Mouse (Mus musculus) limb, embryonic 15.5 days (tissue): ENCODE measurements at regions not wholly inside any gene's neighbourhood (a gene's known extent, or its start where the extent isn't known, plus 50 kb on each side); places are given as distances from the start of the nearest gene placed in this dataset.

ENCODE experiments used
- ATAC-seq: fragments of 200-750 bp; cut with Nextera tagmentation; 2 replicates; pipeline ENCODE4 v1.8.0; 2017; ENCODE audit warnings: low read depth, moderate TSS enrichment; ENCODE audit not compliant: insufficient number of reproducible peaks, low FRiP score, low TSS enrichment
- H3K27ac ChIP-seq: fragments of 300-500 bp; sonication (generic); 2 replicates; pipeline ENCODE4 v1.5.1; 2015; ENCODE audit warnings: moderate library complexity, mild to moderate bottlenecking, inconsistent platforms
- H3K27me3 ChIP-seq: fragments of 300-500 bp; sonication (generic); 2 replicates; pipeline ENCODE4 v1.6.1; 2015; ENCODE audit warnings: inconsistent platforms
- H3K36me3 ChIP-seq: fragments of 300-500 bp; sonication (generic); 2 replicates; pipeline ENCODE4 v1.6.1; 2015; ENCODE audit warnings: inconsistent platforms
- H3K4me1 ChIP-seq: fragments of 300-500 bp; sonication (generic); 2 replicates; pipeline ENCODE4 v1.6.1; 2015; ENCODE audit warnings: inconsistent platforms
- H3K4me2 ChIP-seq: fragments of 300-500 bp; sonication (generic); 2 replicates; pipeline ENCODE4 v1.6.1; 2015; ENCODE audit warnings: mild to moderate bottlenecking, inconsistent platforms
- H3K4me3 ChIP-seq: fragments of 300-500 bp; sonication (generic); 2 replicates; pipeline ENCODE4 v1.5.1; 2015; ENCODE audit warnings: mild to moderate bottlenecking, inconsistent platforms
- H3K9ac ChIP-seq: fragments of 300-500 bp; sonication (generic); 2 replicates; pipeline ENCODE4 v1.6.1; 2015; ENCODE audit warnings: inconsistent platforms
- H3K9me3 ChIP-seq: fragments of 300-500 bp; sonication (generic); 2 replicates; pipeline ENCODE4 v1.6.1; 2016; ENCODE audit warnings: inconsistent platforms
- WGBS: fragments of 180-500 bp; shearing (Covaris S2); methylation state at CpG from one replicate; pipeline ENCODE4 v1.1.7; 2015; 5-methylcytosine and 5-hydroxymethylcytosine counted together

GRCm38 (mm10) chr12:26130011-26130410, 285.0 kb downstream of the Rnf144a start:
- Histone ChIP-seq H3K4me1 (no peaks in the 10 kb centered on the region), H3K27me3 (no peaks in the 10 kb centered on the region), H3K4me3 (no peak overlapping the region), H3K9me3 (no peaks in the 10 kb centered on the region), H3K9ac (no peak overlapping the region), H3K27ac (no peak overlapping the region), H3K36me3 (no peaks in the 10 kb centered on the region), H3K4me2 (no peak overlapping the region)
- WGBS: 80% methylated on average over 3 of the region's 3 CpGs
- ATAC-seq: no peak

- H3K9ac ChIP-seq: no peak overlapping the region
- no peaks in the 10 kb centered on the region for H3K27me3 ChIP-seq
- H3K4me3 ChIP-seq: no peak overlapping the region
- H3K36me3 ChIP-seq: no peaks in the 10 kb centered on the region
- no peaks in the 10 kb centered on the region for H3K9me3 ChIP-seq
- no peak for ATAC-seq
- H3K27ac ChIP-seq: no peak overlapping the region
- H3K4me1 ChIP-seq: no peaks in the 10 kb centered on the region
- no peak overlapping the region for H3K4me2 ChIP-seq
- 66% methylated on average over 4 of the region's 4 CpGs for WGBS
Measured at GRCm38 (mm10) chr12:26129511-26129910, 285.5 kb downstream of the Rnf144a start.

GRCm38 (mm10) chr12:26128851-26129250, 286.2 kb downstream of the Rnf144a start:
- no peak overlapping the region for H3K4me3 ChIP-seq
- H3K4me2 ChIP-seq: no peak overlapping the region
- no peaks in the 10 kb centered on the region for H3K27me3 ChIP-seq
- no peaks in the 10 kb centered on the region for H3K36me3 ChIP-seq
- H3K4me1 ChIP-seq: no peaks in the 10 kb centered on the region
- no peak overlapping the region for H3K9ac ChIP-seq
- ATAC-seq: no peak
- H3K27ac ChIP-seq: no peak overlapping the region
- H3K9me3 ChIP-seq: no peaks in the 10 kb centered on the region

GRCm38 (mm10) chr12:26126260-26126659, 288.8 kb downstream of the Rnf144a start:
- ATAC-seq: no peak
- no peaks in the 10 kb centered on the region for H3K4me1 ChIP-seq
- no peaks in the 10 kb centered on the region for H3K36me3 ChIP-seq
- WGBS: 86% methylated on average over 9 of the region's 9 CpGs
- no peak overlapping the region for H3K4me2 ChIP-seq
- no peak overlapping the region for H3K27ac ChIP-seq
- no peak overlapping the region for H3K9ac ChIP-seq
- no peak overlapping the region for H3K4me3 ChIP-seq
- no peaks in the 10 kb centered on the region for H3K27me3 ChIP-seq
- no peaks in the 10 kb centered on the region for H3K9me3 ChIP-seq

- 77% methylated on average over 2 of the region's 2 CpGs for WGBS
- H3K4me1 ChIP-seq: no peaks in the 10 kb centered on the region
- no peak for ATAC-seq
Measured at GRCm38 (mm10) chr12:26124211-26124610, 290.8 kb downstream of the Rnf144a start.

GRCm38 (mm10) chr12:26115339-26115912, 299.6 kb downstream of the Rnf144a start:
- H3K9me3 ChIP-seq: no peaks in the 10 kb centered on the region
- no peaks in the 10 kb centered on the region for H3K36me3 ChIP-seq
- H3K4me1 ChIP-seq: peaks cover 9% of the 10 kb centered on the region
- no peak overlapping the region for H3K9ac ChIP-seq
- no peak overlapping the region for H3K27ac ChIP-seq
- no peak overlapping the region for H3K4me3 ChIP-seq
- WGBS: 61% methylated on average over 9 of the region's 9 CpGs
- ATAC-seq: no peak
- H3K27me3 ChIP-seq: no peaks in the 10 kb centered on the region
- H3K4me2 ChIP-seq: no peak overlapping the region

More at GRCm38 (mm10) chr12:26124211-26124610, 290.8 kb downstream of the Rnf144a start:
- Histone ChIP-seq H3K27ac (no peak overlapping the region), H3K4me2 (no peak overlapping the region), H3K9ac (no peak overlapping the region), H3K27me3 (no peaks in the 10 kb centered on the region), H3K36me3 (no peaks in the 10 kb centered on the region), H3K9me3 (no peaks in the 10 kb centered on the region), H3K4me3 (no peak overlapping the region)

GRCm38 (mm10) chr12:26112166-26113019, 302.7 kb downstream of the Rnf144a start:
- no peak for ATAC-seq
- Histone ChIP-seq H3K27me3 (no peaks in the 10 kb centered on the region), H3K27ac (no peak overlapping the region), H3K36me3 (no peaks in the 10 kb centered on the region), H3K4me3 (no peak overlapping the region), H3K9ac (no peak overlapping the region), H3K4me2 (no peak overlapping the region), H3K9me3 (no peaks in the 10 kb centered on the region), H3K4me1 (peaks cover 9% of the 10 kb centered on the region)
- 58% methylated on average over 8 of the region's 8 CpGs for WGBS

GRCm38 (mm10) chr12:26109866-26110265, 305.2 kb downstream of the Rnf144a start:
- H3K27ac ChIP-seq: no peak overlapping the region
- H3K4me3 ChIP-seq: no peak overlapping the region
- no peaks in the 10 kb centered on the region for H3K27me3 ChIP-seq
- H3K4me1 ChIP-seq: peaks cover 9% of the 10 kb centered on the region
- H3K36me3 ChIP-seq: no peaks in the 10 kb centered on the region
- H3K4me2 ChIP-seq: no peak overlapping the region
- no peaks in the 10 kb centered on the region for H3K9me3 ChIP-seq
- WGBS: 88% methylated on average over 6 of the region's 6 CpGs
- H3K9ac ChIP-seq: no peak overlapping the region
- ATAC-seq: no peak

GRCm38 (mm10) chr12:26104372-26104771, 310.7 kb downstream of the Rnf144a start:
- no peak overlapping the region for H3K4me3 ChIP-seq
- H3K27me3 ChIP-seq: no peaks in the 10 kb centered on the region
- WGBS: 85% methylated on average over 3 of the region's 3 CpGs
- no peaks in the 10 kb centered on the region for H3K36me3 ChIP-seq
- ATAC-seq: no peak
- H3K4me2 ChIP-seq: no peak overlapping the region
- H3K9me3 ChIP-seq: no peaks in the 10 kb centered on the region
- no peak overlapping the region for H3K27ac ChIP-seq
- no peak overlapping the region for H3K9ac ChIP-seq
- H3K4me1 ChIP-seq: no peaks in the 10 kb centered on the region

GRCm38 (mm10) chr12:26102384-26102783, 312.7 kb downstream of the Rnf144a start:
- H3K27me3 ChIP-seq: no peaks in the 10 kb centered on the region
- no peak overlapping the region for H3K4me3 ChIP-seq
- 78% methylated on average over 4 of the region's 4 CpGs for WGBS
- H3K27ac ChIP-seq: no peak overlapping the region
- no peak overlapping the region for H3K4me2 ChIP-seq
- H3K4me1 ChIP-seq: no peaks in the 10 kb centered on the region
- H3K9me3 ChIP-seq: no peaks in the 10 kb centered on the region
- no peak overlapping the region for H3K9ac ChIP-seq
- ATAC-seq: no peak
- no peaks in the 10 kb centered on the region for H3K36me3 ChIP-seq

GRCm38 (mm10) chr12:26100140-26100539, 314.9 kb downstream of the Rnf144a start:
- H3K4me1 ChIP-seq: no peaks in the 10 kb centered on the region
- no peak overlapping the region for H3K4me3 ChIP-seq
- ATAC-seq: no peak
- no peak overlapping the region for H3K9ac ChIP-seq
- H3K9me3 ChIP-seq: no peaks in the 10 kb centered on the region
- WGBS: 81% methylated on average over 2 of the region's 2 CpGs
- H3K27me3 ChIP-seq: no peaks in the 10 kb centered on the region
- H3K4me2 ChIP-seq: no peak overlapping the region
- H3K36me3 ChIP-seq: no peaks in the 10 kb centered on the region
- H3K27ac ChIP-seq: no peak overlapping the region

- Histone ChIP-seq H3K9me3 (no peaks in the 10 kb centered on the region), H3K27me3 (no peaks in the 10 kb centered on the region), H3K4me3 (no peak overlapping the region), H3K27ac (no peak overlapping the region), H3K9ac (no peak overlapping the region), H3K36me3 (no peaks in the 10 kb centered on the region), H3K4me2 (no peak overlapping the region), H3K4me1 (no peaks in the 10 kb centered on the region)
- ATAC-seq: no peak
- 84% methylated on average over 5 of the region's 5 CpGs for WGBS
Measured at GRCm38 (mm10) chr12:26099176-26099575, 315.9 kb downstream of the Rnf144a start.
